ENCODE assay signal across 8 mouse cellular contexts in the genomic region with DNA sequence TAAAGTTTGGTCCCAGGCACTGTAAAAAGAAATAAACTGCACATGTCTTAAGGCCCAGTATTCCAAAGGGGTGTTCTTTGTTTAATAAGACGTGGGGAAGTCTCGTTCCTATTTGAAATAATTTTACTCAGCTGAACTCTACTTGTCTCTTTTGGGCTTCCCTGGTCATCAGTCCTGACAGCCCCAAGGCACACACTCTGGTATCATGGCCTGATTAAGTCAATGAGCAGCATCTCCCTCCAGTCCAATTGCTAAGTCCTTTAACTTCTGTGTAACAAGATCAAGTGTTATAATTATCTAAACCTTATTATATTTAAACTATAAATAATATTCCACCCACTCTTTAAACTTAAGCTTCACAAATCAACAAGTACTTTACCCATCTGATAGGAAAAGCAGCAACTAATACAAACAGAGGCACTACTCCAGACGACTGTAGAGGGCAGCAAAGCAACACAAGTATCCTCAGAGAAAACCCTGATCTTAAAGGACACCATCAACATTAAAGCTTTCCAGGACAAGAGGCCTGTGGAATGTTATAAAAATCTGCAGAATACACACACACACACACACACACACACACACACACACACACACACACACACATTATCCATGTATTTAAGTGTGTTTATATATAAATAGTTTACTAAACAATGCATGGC. TPM values are rescaled to one million over a fixed set of nuclear protein-coding genes. Genes with fewer than 3 reads are reported as not detected.
A peak's percentile ranks its signal among the peaks of the same experiment; 100 is the strongest.
DNase-seq lines count a peak whose midpoint lies in the region; ATAC-seq and TF ChIP-seq lines count a peak whose summit lies in the region.

No protein-coding gene starts in this region.

- H3K9ac ChIP-seq in forebrain, embryonic 15.5 days (replicated peaks): no peak overlapping the region
- H3K9ac ChIP-seq in intestine, postnatal 0 days (ENCODE audit: low read depth, low read length): no peak overlapping the region
- no peak overlapping the region for H3K9ac ChIP-seq in limb, embryonic 14.5 days (ENCODE audit: low read depth, low read length, severe bottlenecking)

- no peak for TF ChIP-seq CTCF in lung, adult 2 months (IDR thresholded peaks at IDR 0.05; ENCODE audit: insufficient read depth, low read length)
- peak; percentile 68; the same call in 1 of the 2 replicates for TF ChIP-seq CTCF in brain, embryonic 14.5 days (IDR thresholded peaks at IDR 0.05; ENCODE audit: borderline replicate concordance, extremely low read depth, insufficient read depth, insufficient read length)
- peak; percentile 84 for TF ChIP-seq CTCF in intestine, postnatal 0 days (IDR thresholded peaks at IDR 0.05; ENCODE audit: low read depth)

- peak; percentile 88 for ATAC-seq in forebrain, embryonic 15.5 days (replicated peaks)
- ATAC-seq in intestine, postnatal 0 days: peak; percentile 51; the same call in 1 of the 2 replicates
- peak; percentile 55; the same call in 1 of the 2 replicates for ATAC-seq in limb, embryonic 14.5 days (ENCODE audit: low FRiP score, low read depth)

- no peak overlapping the region for H3K4me2 ChIP-seq in forebrain, embryonic 15.5 days (replicated peaks)
- H3K4me2 ChIP-seq in intestine, postnatal 0 days (replicated peaks; ENCODE audit: low read depth): no peak overlapping the region
- H3K4me2 ChIP-seq in limb, embryonic 14.5 days (replicated peaks; ENCODE audit: low read depth, low read length, severe bottlenecking): no peak overlapping the region

- 45% methylated on average over 3 of the region's 3 CpGs for WGBS in lung, adult 2 months
- WGBS in forebrain, embryonic 15.5 days: 58% methylated on average over 3 of the region's 3 CpGs
- 47% methylated on average over 3 of the region's 3 CpGs for WGBS in intestine, postnatal 0 days
- 50% methylated on average over 3 of the region's 3 CpGs for WGBS in limb, embryonic 14.5 days

- no peak overlapping the region for H3K4me3 ChIP-seq in lung, adult 2 months (replicated peaks; ENCODE audit: extremely low read depth, low read depth, low read length)
- H3K4me3 ChIP-seq in forebrain, embryonic 15.5 days: no peak overlapping the region
- H3K4me3 ChIP-seq in intestine, postnatal 0 days (ENCODE audit: low read depth, low read length): no peak overlapping the region
- no peak overlapping the region for H3K4me3 ChIP-seq in limb, embryonic 14.5 days (replicated peaks; ENCODE audit: low read length)

- H3K27me3 ChIP-seq in forebrain, embryonic 15.5 days: no peaks in the 10 kb centered on the region
- H3K27me3 ChIP-seq in intestine, postnatal 0 days (replicated peaks; ENCODE audit: control insufficient read depth, insufficient read depth, low read length): no peaks in the 10 kb centered on the region
- H3K27me3 ChIP-seq in limb, embryonic 14.5 days (ENCODE audit: control insufficient read depth, insufficient read depth, low read length): no peaks in the 10 kb centered on the region

- peaks cover 6% of the 10 kb centered on the region for H3K4me1 ChIP-seq in lung, adult 2 months (ENCODE audit: control insufficient read depth, insufficient read depth, low read length)
- H3K4me1 ChIP-seq in forebrain, embryonic 15.5 days: peaks cover 8% of the 10 kb centered on the region
- no peaks in the 10 kb centered on the region for H3K4me1 ChIP-seq in intestine, postnatal 0 days (replicated peaks; ENCODE audit: control insufficient read depth, insufficient read depth, low read length)
- H3K4me1 ChIP-seq in limb, embryonic 14.5 days (ENCODE audit: control insufficient read depth, insufficient read depth, low read length): no peaks in the 10 kb centered on the region

- no peak for TF ChIP-seq POLR2A in lung, adult 2 months (IDR thresholded peaks at IDR 0.05; ENCODE audit: borderline replicate concordance, extremely low read depth, low read depth, low read length)
- no peak for TF ChIP-seq POLR2A in brain, embryonic 14.5 days (IDR thresholded peaks at IDR 0.05; ENCODE audit: borderline replicate concordance, extremely low read depth, insufficient read depth, insufficient read length, poor library complexity, severe bottlenecking)
- TF ChIP-seq POLR2A in limb, embryonic 14.5 days (IDR thresholded peaks at IDR 0.05; ENCODE audit: borderline replicate concordance, extremely low read depth, insufficient read depth, insufficient read length): no peak

- no peaks in the 10 kb centered on the region for H3K36me3 ChIP-seq in forebrain, embryonic 15.5 days
- no peaks in the 10 kb centered on the region for H3K36me3 ChIP-seq in intestine, postnatal 0 days (ENCODE audit: control insufficient read depth, insufficient read depth)
- H3K36me3 ChIP-seq in limb, embryonic 14.5 days (ENCODE audit: control insufficient read depth, insufficient read depth, low read length): no peaks in the 10 kb centered on the region

- H3K9me3 ChIP-seq in forebrain, embryonic 15.5 days: no peaks in the 10 kb centered on the region
- no peaks in the 10 kb centered on the region for H3K9me3 ChIP-seq in intestine, postnatal 0 days (ENCODE audit: control insufficient read depth)
- H3K9me3 ChIP-seq in limb, embryonic 14.5 days (ENCODE audit: control insufficient read depth, low read length): no peaks in the 10 kb centered on the region

- peak; percentile 31 to 64 for DNase-seq in lung, adult 18-20 months
- DNase-seq in lung, adult 2 months: no peak
- peak; percentile 90 for DNase-seq in brain, embryonic 14.5 days (ENCODE audit: low read depth)
- peak; percentile 82 for DNase-seq in limb, embryonic 14.5 days (ENCODE audit: low spot score)
- DNase-seq in right cerebral cortex, adult 2 months (ENCODE audit: low spot score in 2 of 2): peak; percentile 75 to 79
- DNase-seq in natural killer cell, adult 2 months (ENCODE audit: low spot score in 2 of 2): no peak

- no peak overlapping the region for H3K27ac ChIP-seq in forebrain, embryonic 15.5 days (replicated peaks)
- no peak overlapping the region for H3K27ac ChIP-seq in intestine, postnatal 0 days (ENCODE audit: low read depth, low read length)
- H3K27ac ChIP-seq in limb, embryonic 14.5 days (replicated peaks; ENCODE audit: low read depth, low read length): no peak overlapping the region

RNA-seq across cellular contexts. Expression of gene Nectin3, which starts 10.8 kb away (rescaled TPM):
- 14.7 and 22.3 TPM in 2 replicates for polyA plus RNA-seq in lung, adult 2 months (2012; rRNA removed)
- polyA plus RNA-seq in brain, embryonic 14.5 days (2012; rRNA removed): 21.3 and 29.4 TPM in 2 replicates
- 27.5 and 31.7 TPM in 2 replicates for polyA plus RNA-seq in forebrain, embryonic 15.5 days (2015; fragmentation: Nextera tagmentation; extraction: Ambion mirVana)
- 36.7 and 40.8 TPM in 2 replicates for polyA plus RNA-seq in intestine, postnatal 0 days (2015; fragmentation: Nextera tagmentation; extraction: Ambion mirVana)
- 21.5 and 24.6 TPM in 2 replicates for polyA plus RNA-seq in limb, embryonic 14.5 days (2012; rRNA removed)
- polyA plus RNA-seq in limb, embryonic 14.5 days (2014; fragmentation: Nextera tagmentation; extraction: Ambion mirVana): 38.4 and 38.6 TPM in 2 replicates

Comparison
In these comparisons a context has a peak if more than half of its experiments do, and no peak if none do; other contexts are left out.
1. DNase-seq: peak in lung, adult 18-20 months (2 of 2), brain, embryonic 14.5 days (single experiment), limb, embryonic 14.5 days (single experiment) and right cerebral cortex, adult 2 months (2 of 2); none in lung, adult 2 months (single experiment) and natural killer cell, adult 2 months (0 of 2).
2. Peak in every context shown above with its lines, with median percentiles within 50 percentile points of each other: ATAC-seq.